Mouse (Mus musculus) thymus, postnatal 10 days (tissue): ENCODE data around the gene Abhd2.

ENCODE experiments used
- DNase-seq, 2 experiments: peaks; one replicate each; pipeline ENCODE4 v3.0.0; 2021; ENCODE audit warnings: low spot score in 2 of 2

Gene Abhd2

DNA sequence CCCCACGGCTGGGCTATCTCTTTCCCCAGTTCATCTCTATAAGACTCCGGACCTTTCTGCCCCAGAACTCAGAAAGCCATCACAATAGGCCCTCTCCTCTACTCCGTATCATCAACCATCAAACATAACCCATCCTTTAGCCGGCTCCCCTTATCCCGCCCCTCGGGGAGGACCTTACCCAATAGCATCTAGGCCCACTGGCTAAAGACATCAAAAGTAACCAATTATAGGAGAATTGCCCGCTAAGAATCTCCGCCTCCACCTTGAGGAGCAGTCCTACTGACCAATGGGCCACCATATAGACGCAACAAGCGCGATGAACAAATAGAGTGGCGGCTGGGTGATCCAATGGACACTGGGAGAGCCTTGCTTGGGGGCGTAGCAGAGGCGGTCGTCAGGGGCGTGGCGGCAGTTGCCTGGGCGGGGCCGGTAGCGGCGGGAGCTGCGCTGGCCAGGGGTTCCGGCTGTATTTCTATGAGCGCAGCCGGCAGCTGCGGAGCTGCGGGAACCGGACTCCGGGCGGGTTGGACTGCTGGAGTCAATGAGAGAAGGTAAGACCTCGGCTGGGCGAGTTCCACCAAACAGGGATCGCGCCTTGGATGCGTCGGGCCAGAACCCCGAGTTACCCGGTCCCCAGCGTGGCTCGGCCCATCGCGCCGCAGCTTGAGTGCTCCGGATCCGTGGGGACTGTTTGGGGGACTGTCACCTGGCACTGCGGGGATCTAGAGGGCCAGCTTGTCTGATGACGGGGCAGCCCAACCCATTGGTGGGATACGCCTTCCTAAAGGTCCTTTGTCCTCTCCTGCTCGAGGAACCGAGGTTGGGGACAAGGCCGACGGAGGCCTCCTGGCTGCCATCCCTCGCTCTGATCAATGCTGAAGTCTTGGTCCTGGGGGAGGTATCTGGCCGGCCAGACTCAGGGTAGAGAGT lies at the start of gene Abhd2:
Abhd2 (plus strand) TSS at position 411 of the 930 bp plus-strand sequence.
- DNase-seq: peak; percentile 100

DNA sequence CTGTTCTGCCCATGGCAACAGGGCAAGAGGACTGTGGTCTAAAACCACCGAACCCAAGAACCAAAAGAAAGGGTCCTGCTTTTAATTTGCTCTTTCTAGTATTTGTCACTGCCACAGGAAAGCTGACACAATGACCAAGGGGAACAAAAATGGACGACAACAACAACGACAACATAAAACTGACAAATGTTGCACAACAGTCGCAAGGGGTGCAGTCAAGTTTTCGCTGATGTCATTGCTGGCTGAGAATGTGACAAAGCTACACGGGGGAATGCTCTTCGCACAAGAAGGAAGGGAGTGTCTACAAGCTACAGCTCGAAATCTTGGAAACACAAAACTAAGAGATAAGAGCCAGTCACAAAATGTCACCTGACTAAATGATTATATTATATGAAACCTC lies 47.5 kb upstream of the Abhd2 start:
- no peak for DNase-seq

DNA sequence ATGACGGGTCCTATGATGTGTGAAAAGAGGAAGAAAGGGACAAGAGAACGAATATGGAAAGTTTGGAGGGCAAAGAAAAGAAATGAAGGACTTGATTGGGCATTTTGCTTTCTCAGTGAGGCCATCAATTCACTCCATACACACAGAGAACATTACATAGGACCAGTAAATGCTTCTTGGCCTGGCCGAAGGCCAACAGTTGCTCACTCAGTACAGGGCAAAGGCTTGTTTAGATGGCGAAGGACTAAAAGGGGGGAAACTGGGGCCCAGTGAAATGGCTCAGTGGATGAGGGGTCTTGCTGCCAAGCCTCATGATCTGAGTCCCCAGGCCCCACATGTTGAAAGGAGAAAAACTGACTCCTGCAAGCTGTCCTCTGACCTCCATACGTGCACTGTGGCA lies 46.8 kb upstream of the Abhd2 start:
- no peak for DNase-seq

DNA sequence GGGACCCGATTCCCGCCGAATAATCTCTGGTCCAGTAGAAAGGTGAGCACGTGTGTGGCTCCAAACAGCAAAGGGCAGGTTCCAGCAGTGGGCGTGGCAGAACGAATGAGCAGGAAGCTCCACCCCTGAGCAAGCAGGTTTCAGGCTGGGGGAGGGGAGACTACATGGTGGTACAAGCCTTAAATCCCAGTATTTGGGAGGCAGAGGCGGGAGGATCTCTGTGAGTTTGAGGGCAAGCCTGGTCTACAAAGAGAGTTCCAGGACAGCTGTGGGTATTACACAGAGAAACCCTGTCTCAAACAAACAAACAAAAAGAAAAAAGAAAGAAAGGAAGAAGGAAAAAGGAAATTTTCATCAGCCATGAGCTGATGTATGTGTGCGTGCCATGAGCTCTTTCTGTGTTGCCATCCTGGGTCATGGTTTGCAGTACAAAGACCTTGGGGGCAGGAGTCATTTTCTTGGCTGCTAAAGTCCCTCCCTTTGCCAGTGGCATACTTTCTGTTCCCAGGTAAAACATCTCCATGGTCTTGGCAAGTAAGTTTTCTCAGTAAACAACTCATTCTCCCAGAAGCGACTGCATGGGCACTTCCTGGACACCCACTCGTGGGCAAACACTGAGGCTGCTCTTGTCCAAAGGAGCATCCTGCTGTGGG lies 46.0 kb upstream of the Abhd2 start:
- DNase-seq: no peak

DNA sequence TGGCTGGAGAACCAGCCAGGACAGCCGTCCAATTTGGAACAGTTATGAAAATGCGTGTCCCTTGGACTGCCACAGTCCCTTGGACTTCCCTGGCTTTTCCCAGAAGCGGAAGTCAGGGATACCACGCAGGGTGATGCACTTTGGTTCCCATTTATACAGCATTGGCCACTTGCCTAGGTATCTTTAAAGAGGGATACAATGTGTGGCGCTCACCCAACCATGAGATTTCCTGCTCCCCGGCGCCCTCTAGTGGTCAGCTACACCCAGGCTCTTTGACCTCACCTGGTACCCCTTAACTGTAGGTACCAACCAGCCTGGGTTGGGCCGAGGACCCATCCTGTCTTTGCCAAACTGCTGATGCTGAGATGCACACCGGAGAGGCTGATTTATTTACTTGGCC lies 44.5 kb upstream of the Abhd2 start:
- DNase-seq: peak; percentile 59 to 90

DNA sequence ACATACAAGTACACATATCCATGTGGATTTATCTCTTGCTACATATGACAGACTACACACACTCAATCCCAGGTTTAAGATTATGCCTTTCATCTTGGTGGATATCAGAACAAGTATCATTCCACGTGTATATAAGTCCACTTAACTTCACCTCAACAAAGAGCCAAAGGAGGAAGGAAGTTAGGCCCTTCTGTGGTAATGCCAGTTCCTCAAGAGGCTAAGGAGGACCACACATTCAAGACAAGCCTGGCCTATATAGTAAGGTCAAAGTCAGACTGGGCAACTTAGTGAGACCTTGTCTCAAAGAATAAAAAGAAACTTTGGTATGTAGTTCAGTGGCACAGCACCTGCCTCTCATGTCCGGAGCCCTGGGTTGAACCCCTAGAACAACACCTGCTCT lies 41.4 kb upstream of the Abhd2 start:
- DNase-seq: no peak

DNA sequence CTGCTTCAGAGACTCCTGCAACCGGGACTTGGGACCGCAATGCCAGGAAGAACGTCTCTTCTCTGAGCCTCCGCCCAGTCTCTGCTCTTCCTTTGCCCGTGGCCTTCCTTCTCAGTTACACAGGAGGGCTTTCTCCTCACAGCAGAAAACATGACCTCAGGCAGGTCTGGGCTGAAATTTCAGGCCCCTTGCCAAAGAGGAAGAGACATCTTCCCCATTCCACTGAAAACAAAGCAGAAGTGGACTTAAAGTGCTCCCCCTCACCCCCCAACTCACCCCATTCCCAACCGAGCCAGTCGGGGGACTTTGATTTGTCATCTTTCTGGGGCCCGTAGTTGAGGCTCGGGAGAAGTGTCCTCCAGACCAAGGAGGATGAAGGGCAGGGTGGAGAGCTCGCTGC lies 41.0 kb upstream of the Abhd2 start:
- DNase-seq: no peak

DNA sequence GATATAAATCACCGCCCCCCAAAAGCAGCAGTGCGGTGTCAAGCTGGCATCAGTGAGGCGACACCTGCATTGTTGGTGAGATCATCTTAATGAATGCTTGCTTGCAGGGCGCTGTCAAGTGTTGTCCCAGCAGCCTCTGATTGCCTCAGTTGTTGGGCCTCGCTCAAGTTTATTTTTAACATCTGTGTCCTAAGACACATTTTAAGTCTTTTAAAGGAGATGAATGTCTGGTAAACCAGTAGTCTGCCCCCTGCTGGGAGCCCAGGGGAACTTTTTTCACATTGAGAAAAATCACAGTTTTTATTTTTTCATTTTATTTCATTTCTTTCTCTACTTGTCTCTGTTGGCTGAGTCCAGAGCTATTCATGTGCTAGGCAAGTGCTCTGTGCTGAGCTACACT lies 34.3 kb upstream of the Abhd2 start:
- DNase-seq: peak in 1 of 2 experiments; percentile 24

DNA sequence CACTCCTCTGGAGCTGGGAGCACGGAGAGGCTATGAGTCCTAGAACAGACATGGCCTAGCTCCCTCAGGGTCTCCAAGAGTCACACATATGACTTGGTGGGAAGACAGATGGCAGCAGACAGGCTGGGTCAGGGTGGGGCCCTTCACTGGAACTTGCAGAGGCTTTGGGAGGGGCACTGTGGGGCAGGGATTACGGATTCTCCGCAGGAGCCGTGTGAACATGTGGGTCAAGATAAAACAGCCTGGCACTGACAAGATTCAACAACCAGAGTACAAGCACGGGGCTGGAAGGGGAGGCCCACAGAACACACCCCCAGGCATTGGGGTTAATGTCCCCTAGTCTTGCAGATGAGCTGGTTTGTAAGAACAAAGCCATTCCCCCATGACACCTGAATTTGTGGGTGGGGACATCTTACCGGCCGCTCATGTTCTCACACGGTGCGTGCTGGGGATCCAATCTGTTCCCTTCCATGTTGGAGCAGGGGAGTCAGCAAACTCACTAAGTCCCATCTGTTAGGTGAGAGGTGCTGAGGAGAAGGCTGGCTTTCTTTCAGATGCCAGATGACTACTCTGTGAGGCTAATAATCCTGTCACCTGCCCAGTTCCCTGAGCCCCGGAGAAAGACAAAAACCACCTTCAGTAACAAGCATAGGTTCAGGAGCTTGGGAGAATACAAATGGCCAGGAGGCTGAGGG lies 30.9 kb upstream of the Abhd2 start:
- no peak for DNase-seq

DNA sequence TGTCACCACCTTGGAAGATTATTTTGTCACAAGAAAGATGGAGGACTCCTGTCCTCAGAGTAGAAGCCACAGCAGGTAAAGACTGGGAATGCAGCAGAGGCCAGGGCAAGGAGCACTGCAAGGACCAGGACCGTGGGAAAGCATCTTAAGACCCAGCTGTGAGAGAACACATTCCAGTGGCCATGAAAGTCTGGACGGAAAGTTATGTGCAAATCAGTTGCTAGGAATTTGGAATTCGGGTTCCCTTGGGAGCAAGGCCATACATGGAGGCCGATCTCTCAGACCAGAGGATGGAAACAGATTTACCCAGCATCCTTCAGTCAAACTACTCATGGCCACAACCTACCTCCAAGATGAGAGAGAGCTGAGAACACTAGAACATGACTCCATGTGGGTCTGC lies 29.8 kb upstream of the Abhd2 start:
- DNase-seq: no peak

DNA sequence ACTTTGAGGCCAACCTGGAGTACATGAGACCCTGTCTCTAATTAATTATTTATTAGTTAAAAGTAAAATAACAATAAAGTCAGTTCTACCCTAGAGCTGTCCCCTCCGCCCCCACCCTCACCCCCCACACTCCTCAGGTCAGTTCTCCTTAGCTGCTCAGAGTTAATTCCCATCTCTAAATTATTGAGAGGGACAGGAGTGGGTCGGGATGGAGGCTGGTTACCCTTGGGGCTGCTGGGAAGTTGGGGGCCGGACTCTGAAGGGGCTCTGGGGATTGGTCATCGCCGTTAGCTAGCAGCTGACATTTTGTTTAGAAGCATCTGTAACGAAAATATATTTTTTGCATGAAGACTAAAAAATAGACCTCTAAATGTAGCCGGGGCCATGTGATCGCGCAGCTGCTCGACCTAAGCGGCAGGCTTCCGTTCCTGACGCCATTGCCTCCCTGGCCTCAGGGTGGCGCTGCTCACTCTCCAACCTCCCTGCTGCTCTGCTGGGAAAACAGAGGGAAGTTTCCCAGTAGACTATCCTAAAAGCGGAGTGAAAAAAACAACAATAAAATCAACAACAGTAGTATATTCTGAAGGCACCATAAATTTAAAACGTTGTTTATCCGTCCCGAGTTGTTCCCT lies 26.8 kb upstream of the Abhd2 start:
- peak; percentile 18 to 57 for DNase-seq

DNA sequence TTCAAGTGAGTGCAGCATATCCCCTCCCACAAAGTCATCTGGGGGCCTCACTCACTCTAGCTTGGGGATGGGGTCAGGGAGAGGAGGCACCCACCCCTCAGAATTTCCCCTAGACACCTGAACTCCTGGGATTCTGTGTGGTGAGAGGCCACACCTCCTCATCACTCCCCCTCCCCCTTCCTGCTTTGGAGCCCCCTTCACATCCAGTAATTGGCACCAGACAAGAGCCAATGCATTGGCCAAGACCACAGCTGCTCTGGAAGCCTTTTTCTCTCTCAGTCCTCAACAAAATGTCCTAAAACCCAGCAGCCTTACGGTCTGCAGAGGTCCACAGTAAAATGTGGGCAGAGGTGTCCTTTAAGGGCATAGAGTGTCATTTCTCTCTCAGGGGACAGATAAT lies 25.6 kb upstream of the Abhd2 start:
- DNase-seq: no peak

DNA sequence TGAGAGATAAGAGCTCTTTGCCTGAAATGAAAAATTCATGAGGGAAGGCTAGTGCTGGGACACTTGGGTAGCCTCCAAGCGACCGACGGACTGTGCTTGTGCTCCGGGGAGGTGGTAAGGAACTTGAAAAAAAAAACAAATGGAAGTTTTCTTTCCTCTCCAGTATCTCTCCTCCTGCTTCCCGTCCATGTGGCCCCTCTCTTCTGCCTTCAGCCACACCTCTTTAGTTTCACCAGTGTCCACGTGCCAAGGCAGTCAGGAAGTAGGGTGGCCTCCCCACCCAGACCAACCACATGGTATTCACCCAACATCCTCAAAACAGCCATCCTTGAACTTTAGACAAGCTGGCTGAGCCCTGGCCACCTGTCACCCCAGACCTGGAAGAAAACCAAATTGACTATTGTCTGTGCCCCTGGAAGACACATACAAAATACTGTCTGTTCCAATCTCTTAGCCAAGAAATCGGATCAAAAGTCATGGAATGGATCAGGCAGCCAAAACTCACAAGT lies 25.1 kb upstream of the Abhd2 start:
- no peak for DNase-seq

DNA sequence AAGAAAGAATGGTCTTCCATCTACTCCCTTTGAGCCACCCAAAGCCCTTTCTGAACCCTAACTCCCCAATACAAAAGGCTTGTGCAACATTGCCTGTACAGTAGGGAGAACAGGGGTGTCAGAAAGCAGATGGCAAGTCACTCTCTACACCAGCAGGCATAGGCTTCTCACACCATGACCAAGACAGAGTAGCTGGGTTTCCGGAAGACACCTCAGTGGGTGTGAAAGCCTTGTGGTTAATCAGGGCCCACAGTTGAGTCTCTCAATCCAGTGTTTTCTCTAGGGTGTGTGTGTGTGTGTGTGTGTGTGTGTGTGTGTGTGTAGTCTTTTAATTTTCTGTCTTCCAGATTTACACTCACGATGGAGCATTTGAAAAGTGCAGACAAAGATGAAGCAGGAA lies 23.4 kb upstream of the Abhd2 start:
- DNase-seq: no peak

DNA sequence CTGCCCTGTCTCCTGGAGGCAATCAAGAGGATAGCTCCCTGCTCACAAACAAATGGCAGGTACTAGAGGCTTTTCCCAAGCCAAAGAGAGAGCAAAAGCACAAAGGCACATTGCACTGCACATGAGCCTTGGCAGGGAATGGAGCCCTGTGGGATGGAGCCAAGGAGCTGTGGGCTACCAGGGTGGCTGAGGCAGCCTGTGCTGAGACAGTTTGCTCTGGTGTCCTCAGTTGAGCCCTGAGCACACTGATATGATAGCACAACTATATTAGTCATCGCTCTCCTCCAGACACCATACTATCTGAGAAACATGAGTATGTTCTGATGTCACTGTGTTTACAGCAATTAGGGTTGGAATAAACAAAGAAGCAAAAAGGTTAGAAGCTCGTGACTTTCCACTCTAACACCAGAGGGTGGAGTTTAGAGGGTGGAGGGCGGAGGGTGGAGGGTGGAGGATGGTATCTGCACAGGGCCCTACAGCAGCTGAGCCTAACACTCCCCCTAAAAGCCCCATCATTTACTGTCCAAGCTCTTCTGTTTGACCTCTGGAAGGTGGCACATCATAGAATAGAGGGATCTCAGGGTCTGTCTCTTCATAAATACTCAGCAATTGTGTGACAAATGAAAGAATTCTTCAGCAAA lies 18.6 kb upstream of the Abhd2 start:
- DNase-seq: no peak

DNA sequence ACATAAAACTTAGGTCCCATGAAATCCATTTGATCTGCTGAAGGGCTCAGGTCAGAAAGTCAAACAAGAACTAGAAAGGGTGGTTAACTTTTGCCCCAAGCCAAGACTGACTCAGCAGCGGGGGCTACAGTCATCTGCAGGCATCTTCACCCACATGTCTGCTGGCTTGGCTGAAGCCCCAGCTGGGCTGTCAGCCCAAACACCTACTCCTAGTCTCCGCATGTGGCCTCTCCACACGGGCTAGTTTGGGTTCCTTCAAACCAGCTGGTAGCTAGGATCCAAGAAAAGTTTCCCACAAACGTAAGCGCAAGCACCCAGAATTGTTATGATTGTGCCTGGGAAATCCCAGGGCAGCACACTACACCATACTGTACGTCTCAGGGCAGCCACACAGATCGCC lies 17.6 kb upstream of the Abhd2 start:
- no peak for DNase-seq

DNA sequence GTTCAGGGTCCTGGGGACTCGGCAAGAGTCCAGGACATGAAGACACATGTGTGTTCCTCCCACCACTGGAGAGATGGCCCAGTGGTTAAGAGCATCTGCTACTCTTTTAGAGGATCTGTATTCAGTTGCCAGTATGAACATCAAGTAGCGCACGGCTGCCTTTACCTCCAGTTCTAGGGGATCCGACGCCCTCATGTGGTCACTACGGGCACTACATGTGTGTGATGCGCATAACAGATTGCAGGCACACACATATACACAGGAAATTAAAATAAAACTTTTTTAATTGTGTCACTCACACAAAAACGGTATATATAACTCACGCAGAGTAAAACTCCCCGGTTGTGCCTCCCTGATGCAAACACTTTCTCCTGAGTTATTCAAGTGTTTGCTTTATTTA lies 17.2 kb upstream of the Abhd2 start:
- DNase-seq: no peak

DNA sequence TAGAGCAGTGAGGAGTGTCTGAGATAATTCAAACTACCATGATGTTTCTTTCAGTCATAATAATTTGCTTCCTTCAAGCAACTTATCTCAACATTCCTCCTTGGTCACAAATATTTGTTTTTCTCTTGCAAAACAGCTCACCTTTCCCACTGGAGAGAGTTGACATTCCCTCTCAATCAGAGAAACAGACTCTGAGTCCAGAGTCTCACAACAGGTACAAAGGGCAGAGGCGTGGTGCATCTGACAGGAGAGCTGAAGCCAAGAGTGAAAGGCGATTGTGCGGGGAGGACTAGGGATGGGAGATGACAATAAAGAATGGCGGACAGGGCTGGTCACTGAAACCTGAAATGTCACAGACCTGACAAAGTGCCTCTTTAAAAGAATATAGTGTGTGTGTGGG lies 16.3 kb upstream of the Abhd2 start:
- no peak for DNase-seq

DNA sequence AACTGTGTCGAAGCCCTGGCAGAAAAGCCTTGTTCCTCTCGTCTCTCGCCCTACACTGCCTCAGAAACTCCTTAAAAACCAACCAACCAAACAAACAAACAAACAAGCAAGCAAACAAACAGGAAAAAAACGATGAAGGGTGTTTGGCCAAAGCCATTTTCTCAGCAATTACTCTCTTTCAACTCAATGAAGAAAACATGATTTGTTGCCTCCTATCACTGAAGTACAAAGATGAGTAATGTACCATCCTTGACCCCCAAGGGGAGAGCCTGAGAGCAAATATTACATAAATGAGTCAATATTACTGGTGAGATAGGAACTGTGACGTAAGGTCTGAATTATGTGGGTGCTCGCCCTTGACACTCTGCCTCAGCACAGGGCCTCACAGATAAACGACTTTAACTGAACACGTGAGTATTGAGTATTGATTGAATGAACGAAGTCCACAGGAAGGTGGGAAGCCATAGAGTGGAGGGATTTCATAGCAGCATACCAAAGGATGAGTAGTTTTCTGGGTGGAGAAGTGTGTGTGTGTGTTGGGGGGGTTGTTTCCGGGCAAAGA lies 13.9 kb upstream of the Abhd2 start:
- no peak for DNase-seq

DNA sequence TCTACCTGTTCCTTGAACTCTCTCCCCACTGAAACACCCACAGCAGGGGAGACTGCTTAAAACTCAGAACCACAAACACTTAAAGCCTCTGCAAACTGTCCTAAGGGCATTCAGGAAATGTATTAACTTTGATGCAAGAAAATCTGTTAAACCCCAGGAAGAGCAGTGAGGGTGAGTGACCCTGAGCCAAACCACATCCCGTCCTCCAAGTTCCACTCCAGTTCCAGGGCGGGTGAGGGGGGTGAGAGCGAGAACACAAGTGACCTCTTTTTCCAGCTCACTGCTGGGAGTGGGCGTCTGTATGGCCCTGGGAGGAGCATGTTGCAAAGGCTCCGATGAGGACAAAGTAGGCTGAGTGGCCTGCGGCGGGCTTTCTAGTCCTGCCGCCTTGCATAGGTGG lies 10.5 kb upstream of the Abhd2 start:
- no peak for DNase-seq

DNA sequence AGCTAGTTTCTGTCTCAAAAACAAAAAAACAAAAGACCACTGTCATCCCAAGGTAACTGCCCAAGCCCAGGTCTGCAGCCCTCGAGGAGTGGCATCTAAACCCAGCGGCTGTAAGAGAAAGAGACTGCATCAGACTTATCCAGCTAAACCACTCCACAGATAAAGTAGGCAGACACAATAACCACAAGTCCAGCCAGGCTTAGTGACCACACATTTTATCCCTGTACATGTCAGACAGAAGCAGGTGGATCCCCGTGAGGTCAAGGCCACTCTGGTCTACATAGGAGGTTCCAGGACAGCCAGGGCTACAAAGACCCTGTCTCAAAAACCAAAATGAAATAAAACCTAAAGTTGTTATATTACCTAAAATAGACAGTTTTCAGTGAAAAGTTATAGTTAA lies 9.2 kb upstream of the Abhd2 start:
- DNase-seq: no peak
